Mouse (Mus musculus): ENCODE data around the gene Tfap2a. TPM values are rescaled to one million over a fixed set of nuclear protein-coding genes. Genes with fewer than 3 reads are reported as not detected.

Gene Tfap2a
- 0.05 and 0.09 TPM in 2 replicates for polyA plus RNA-seq (2021; fragmentation: Nextera tagmentation)
- long read RNA-seq, experiment 1 = 0 reads
- long read RNA-seq, experiment 2 = 0 reads

GRCm38 (mm10) chr13:40738196-40738880 is at the start of gene Tfap2a:
Gene Tfap2a, minus strand, starts transcription at chr13:40738376.

Other genes starting within 250 kb of the Tfap2a start
- gene Gcnt2, start 121.4 kb upstream of the Tfap2a start, polyA plus RNA-seq (2021; fragmentation: Nextera tagmentation) = 5.8 and 5.9 TPM in 2 replicates

All from layer of hippocampus, adult 6 months (tissue).